Mouse (Mus musculus): Measurements from ENCODE around the gene Myrfl.

- TF ChIP-seq CTCF (IDR thresholded peaks at IDR 0.05) (no peak), EP300 (IDR thresholded peaks at IDR 0.05) (no peak)
These were observed 148.0 kb downstream of the Myrfl start for GRCm38 (mm10) chr10:116748681-116749080.

Data from lung, postnatal 0 days (tissue).